Comparison of ENCODE assay signal across 9 mouse cellular contexts in genomic region chr17:47408558-47408898, GRCm38 (mm10). TPM values are rescaled to one million over a fixed set of nuclear protein-coding genes. Genes with fewer than 3 reads are reported as not detected.
DNase-seq lines count a peak whose midpoint lies in the region; ATAC-seq lines count a peak whose summit lies in the region.
"Had no signal": no experiment of that assay in that cellular context is flagged by ENCODE, and none has a peak within 500 bp of the region (broad histone marks: within the 10 kb centered on the region; RNA-seq: fewer than 3 reads in every experiment).

No protein-coding gene starts in this region.

- H3K9me3 ChIP-seq in embryonic facial prominence, embryonic 11.5 days (replicated peaks; ENCODE audit: control insufficient read depth, low read length): no peaks in the 10 kb centered on the region
- no peaks in the 10 kb centered on the region for H3K9me3 ChIP-seq in hindbrain, embryonic 13.5 days
- no peaks in the 10 kb centered on the region for H3K9me3 ChIP-seq in midbrain, embryonic 12.5 days
- H3K9me3 ChIP-seq: neural tube, embryonic 12.5 days had no signal

- H3K27me3 ChIP-seq in embryonic facial prominence, embryonic 11.5 days (ENCODE audit: control insufficient read depth, insufficient read depth, low read length): peaks cover 10% of the 10 kb centered on the region
- peaks cover 66% of the 10 kb centered on the region for H3K27me3 ChIP-seq in hindbrain, embryonic 13.5 days
- H3K27me3 ChIP-seq in midbrain, embryonic 12.5 days: peaks cover 53% of the 10 kb centered on the region

- H3K4me2 ChIP-seq in embryonic facial prominence, embryonic 11.5 days (ENCODE audit: low read depth, low read length): no peak overlapping the region
- no peak overlapping the region for H3K4me2 ChIP-seq in hindbrain, embryonic 13.5 days
- H3K4me2 ChIP-seq in midbrain, embryonic 12.5 days (replicated peaks): no peak overlapping the region
- H3K4me2 ChIP-seq: neural tube, embryonic 12.5 days had no signal

- DNase-seq in left cerebral cortex, adult 11 months (ENCODE audit: low spot score): peak; percentile 22
- DNase-seq in left cerebral cortex, adult 8-10 months (ENCODE audit: low spot score in 2 of 2): no peak
- DNase-seq in adrenal gland, postnatal 14 days: peak; percentile 75
- peak; percentile 82 for DNase-seq in embryonic facial prominence, embryonic 11.5 days (ENCODE audit: low spot score)
- peak; percentile 29 to 62 for DNase-seq in left cerebral cortex, adult 18-20 months (ENCODE audit: low spot score in 2 of 2)
- peak; percentile 69 for DNase-seq in thymus, postnatal 0 days (ENCODE audit: low spot score)

- no peak overlapping the region for H3K9ac ChIP-seq in embryonic facial prominence, embryonic 11.5 days (replicated peaks; ENCODE audit: low read length)
- no peak overlapping the region for H3K9ac ChIP-seq in hindbrain, embryonic 13.5 days
- no peak overlapping the region for H3K9ac ChIP-seq in midbrain, embryonic 12.5 days (replicated peaks)
- H3K9ac ChIP-seq: neural tube, embryonic 12.5 days had no signal

- H3K4me3 ChIP-seq in embryonic facial prominence, embryonic 11.5 days (ENCODE audit: low read depth, low read length): no peak overlapping the region
- no peak overlapping the region for H3K4me3 ChIP-seq in hindbrain, embryonic 13.5 days
- no peak overlapping the region for H3K4me3 ChIP-seq in midbrain, embryonic 12.5 days
- H3K4me3 ChIP-seq: neural tube, embryonic 12.5 days had no signal

- ATAC-seq in embryonic facial prominence, embryonic 11.5 days (replicated peaks; ENCODE audit: insufficient number of reproducible peaks, low FRiP score, low TSS enrichment, low read depth): no peak
- peak; percentile 38; the same call in 1 of the 2 replicates for ATAC-seq in hindbrain, embryonic 13.5 days (ENCODE audit: low FRiP score)
- ATAC-seq in midbrain, embryonic 12.5 days (ENCODE audit: low FRiP score, low read depth): 0 out of 2 replicates have a peak, but pooled peaks have one; percentile 41

- 21% methylated on average over 8 of the region's 8 CpGs for WGBS in embryonic facial prominence, embryonic 11.5 days
- 23% methylated on average over 8 of the region's 8 CpGs for WGBS in hindbrain, embryonic 13.5 days
- WGBS in midbrain, embryonic 12.5 days: 20% methylated on average over 8 of the region's 8 CpGs

- no peak overlapping the region for H3K27ac ChIP-seq in embryonic facial prominence, embryonic 11.5 days (replicated peaks; ENCODE audit: low read depth, low read length)
- no peak overlapping the region for H3K27ac ChIP-seq in hindbrain, embryonic 13.5 days
- H3K27ac ChIP-seq in midbrain, embryonic 12.5 days (replicated peaks): no peak overlapping the region
- H3K27ac ChIP-seq: neural tube, embryonic 12.5 days had no signal

- H3K36me3 ChIP-seq in embryonic facial prominence, embryonic 11.5 days (replicated peaks; ENCODE audit: control insufficient read depth, insufficient read depth, low read depth, low read length): no peaks in the 10 kb centered on the region
- no peaks in the 10 kb centered on the region for H3K36me3 ChIP-seq in hindbrain, embryonic 13.5 days
- H3K36me3 ChIP-seq in midbrain, embryonic 12.5 days: no peaks in the 10 kb centered on the region
- H3K36me3 ChIP-seq: neural tube, embryonic 12.5 days had no signal

- H3K4me1 ChIP-seq in embryonic facial prominence, embryonic 11.5 days (ENCODE audit: control insufficient read depth, insufficient read depth, low read length): no peaks in the 10 kb centered on the region; the same call in 1 of the 2 replicates
- H3K4me1 ChIP-seq in hindbrain, embryonic 13.5 days (replicated peaks): peaks cover 7% of the 10 kb centered on the region
- H3K4me1 ChIP-seq in midbrain, embryonic 12.5 days: no peaks in the 10 kb centered on the region

RNA-seq across cellular contexts. Expression of gene Guca1a, which starts 8.1 kb away (rescaled TPM):
- total RNA-seq in left cerebral cortex, adult 8-10 months (2022): under 1 TPM in 2 of 4 experiments, not detected in 2; 0.57 to 0.93 TPM
- 1.1 TPM in 2 replicates for total RNA-seq in adrenal gland, postnatal 14 days (2021)
- polyA plus RNA-seq in embryonic facial prominence, embryonic 11.5 days (2014; fragmentation: Nextera tagmentation; extraction: Ambion mirVana): 0.83 and 0.84 TPM in 2 replicates
- polyA plus RNA-seq in hindbrain, embryonic 13.5 days (2015; fragmentation: Nextera tagmentation; extraction: Ambion mirVana): 0.61 and 0.65 TPM in 2 replicates
- total RNA-seq in left cerebral cortex, adult 18-20 months (2021): under 1 TPM in 1 of 2 experiments, not detected in 1; 0.40 TPM
- 0.70 and 0.99 TPM in 2 replicates for polyA plus RNA-seq in midbrain, embryonic 12.5 days (2016; fragmentation: Nextera tagmentation; extraction: Ambion mirVana)
- polyA plus RNA-seq in thymus, postnatal 0 days (2015; fragmentation: Nextera tagmentation; extraction: Ambion mirVana): 0.84 and 1.3 TPM in 2 replicates

RNA-seq across cellular contexts. Expression of gene Guca1b, which starts 23.3 kb away (rescaled TPM):
- total RNA-seq in left cerebral cortex, adult 8-10 months (2022): 1 to 10 TPM in 2 of 4 experiments, under 1 TPM in 2; 0.87 to 1.5 (median 1.2) TPM
- 0.79 and 1.0 TPM in 2 replicates for total RNA-seq in adrenal gland, postnatal 14 days (2021)
- 0.41 and 1.6 TPM in 2 replicates for polyA plus RNA-seq in embryonic facial prominence, embryonic 11.5 days (2014; fragmentation: Nextera tagmentation; extraction: Ambion mirVana)
- 0.83 and 0.84 TPM in 2 replicates for polyA plus RNA-seq in hindbrain, embryonic 13.5 days (2015; fragmentation: Nextera tagmentation; extraction: Ambion mirVana)
- 1 to 10 TPM; 1.7 to 2.8 TPM for total RNA-seq in left cerebral cortex, adult 18-20 months (2021)
- polyA plus RNA-seq in midbrain, embryonic 12.5 days (2016; fragmentation: Nextera tagmentation; extraction: Ambion mirVana): 0.73 and 0.77 TPM in 2 replicates
- 0.40 and 0.57 TPM in 2 replicates for polyA plus RNA-seq in thymus, postnatal 0 days (2015; fragmentation: Nextera tagmentation; extraction: Ambion mirVana)

RNA-seq across cellular contexts. Expression of gene AI661453, which starts 27.9 kb away (rescaled TPM):
- total RNA-seq in left cerebral cortex, adult 8-10 months (2022): 1 to 10 TPM in 1 of 4 experiments, under 1 TPM in 3; 0.35 to 1.4 (median 0.64) TPM
- 1.4 and 1.7 TPM in 2 replicates for total RNA-seq in adrenal gland, postnatal 14 days (2021)
- polyA plus RNA-seq in embryonic facial prominence, embryonic 11.5 days (2014; fragmentation: Nextera tagmentation; extraction: Ambion mirVana): 0.43 and 0.93 TPM in 2 replicates
- polyA plus RNA-seq in hindbrain, embryonic 13.5 days (2015; fragmentation: Nextera tagmentation; extraction: Ambion mirVana): 0.22 and 0.34 TPM in 2 replicates
- total RNA-seq in left cerebral cortex, adult 18-20 months (2021): under 1 TPM; 0.46 to 0.54 TPM
- 0.23 and 0.24 TPM in 2 replicates for polyA plus RNA-seq in midbrain, embryonic 12.5 days (2016; fragmentation: Nextera tagmentation; extraction: Ambion mirVana)
- polyA plus RNA-seq in thymus, postnatal 0 days (2015; fragmentation: Nextera tagmentation; extraction: Ambion mirVana): 0.46 and 0.53 TPM in 2 replicates

RNA-seq across cellular contexts. Expression of gene 1700001C19Rik, which starts 28.6 kb away (rescaled TPM):
- total RNA-seq in left cerebral cortex, adult 8-10 months (2022): not detected
- 0.82 TPM in 1 of 2 replicates, not detected in the other for total RNA-seq in adrenal gland, postnatal 14 days (2021)
- polyA plus RNA-seq in embryonic facial prominence, embryonic 11.5 days (2014; fragmentation: Nextera tagmentation; extraction: Ambion mirVana): 0.25 and 0.66 TPM in 2 replicates
- polyA plus RNA-seq in hindbrain, embryonic 13.5 days (2015; fragmentation: Nextera tagmentation; extraction: Ambion mirVana): 0.34 and 0.79 TPM in 2 replicates
- total RNA-seq in left cerebral cortex, adult 18-20 months (2021): under 1 TPM in 1 of 2 experiments, not detected in 1; 0.21 TPM
- 0.41 and 0.52 TPM in 2 replicates for polyA plus RNA-seq in midbrain, embryonic 12.5 days (2016; fragmentation: Nextera tagmentation; extraction: Ambion mirVana)
- 0.99 and 1.4 TPM in 2 replicates for polyA plus RNA-seq in thymus, postnatal 0 days (2015; fragmentation: Nextera tagmentation; extraction: Ambion mirVana)

RNA-seq across cellular contexts. Expression of gene Mrps10, which starts 39.8 kb away (rescaled TPM):
- 10 to 100 TPM; 27.5 to 39.5 (median 27.8) TPM for total RNA-seq in left cerebral cortex, adult 8-10 months (2022)
- 45.8 and 49.4 TPM in 2 replicates for total RNA-seq in adrenal gland, postnatal 14 days (2021)
- polyA plus RNA-seq in embryonic facial prominence, embryonic 11.5 days (2014; fragmentation: Nextera tagmentation; extraction: Ambion mirVana): 74.1 and 75.2 TPM in 2 replicates
- polyA plus RNA-seq in hindbrain, embryonic 13.5 days (2015; fragmentation: Nextera tagmentation; extraction: Ambion mirVana): 70.6 and 75.7 TPM in 2 replicates
- total RNA-seq in left cerebral cortex, adult 18-20 months (2021): 10 to 100 TPM; 30.0 to 33.6 TPM
- polyA plus RNA-seq in midbrain, embryonic 12.5 days (2016; fragmentation: Nextera tagmentation; extraction: Ambion mirVana): 72.7 and 73.4 TPM in 2 replicates
- 69.0 and 70.6 TPM in 2 replicates for polyA plus RNA-seq in thymus, postnatal 0 days (2015; fragmentation: Nextera tagmentation; extraction: Ambion mirVana)

Comparison
In these comparisons a context has a peak if more than half of its experiments do, and no peak if none do; other contexts are left out.
1. DNase-seq: peak in left cerebral cortex, adult 11 months (single experiment), adrenal gland, postnatal 14 days (single experiment), embryonic facial prominence, embryonic 11.5 days (single experiment), left cerebral cortex, adult 18-20 months (2 of 2) and thymus, postnatal 0 days (single experiment); none in left cerebral cortex, adult 8-10 months (0 of 2).